Mouse (Mus musculus) thymus, adult 2 months (tissue): ENCODE measurements around the gene Zfp354c. TPM values are rescaled to one million over a fixed set of nuclear protein-coding genes. Genes with fewer than 3 reads are reported as not detected.

Experiments
- DNase-seq: peaks from one replicate; pipeline ENCODE4 v3.0.0; 2021
- H3K27ac ChIP-seq: fragments of 200-500 bp; 2 replicates; pipeline ENCODE4 v1.5.1; 2012; ENCODE audit warnings: low read length, control low read depth; ENCODE audit not compliant: control insufficient read depth, insufficient read depth
- H3K27me3 ChIP-seq: fragments of 200-500 bp; 2 replicates; pipeline ENCODE4 v1.6.1; 2012; ENCODE audit warnings: mild to moderate bottlenecking, low read length, moderate library complexity, mixed read lengths; ENCODE audit not compliant: control insufficient read depth, insufficient read depth
- H3K36me3 ChIP-seq: fragments of 200-500 bp; 2 replicates; pipeline ENCODE4 v1.6.1; 2012; ENCODE audit warnings: mild to moderate bottlenecking, low read length, moderate library complexity; ENCODE audit not compliant: control insufficient read depth, insufficient read depth
- H3K4me1 ChIP-seq: fragments of 200-500 bp; replicated peaks from 2 replicates; pipeline ENCODE4 v1.6.1; 2012; ENCODE audit warnings: low read length; ENCODE audit not compliant: control insufficient read depth, insufficient read depth
- H3K4me3 ChIP-seq: fragments of 200-500 bp; 2 replicates; pipeline ENCODE4 v1.5.1; 2012; ENCODE audit warnings: mild to moderate bottlenecking, low read length, control low read depth, moderate library complexity; ENCODE audit not compliant: control insufficient read depth, insufficient read depth
- CTCF ChIP-seq: fragments of 200-500 bp; IDR thresholded peaks from 2 replicates; pipeline ENCODE4 v1.5.1; 2012; ENCODE audit warnings: mild to moderate bottlenecking, control low read depth, low read length, moderate library complexity, borderline replicate concordance; ENCODE audit not compliant: control insufficient read depth, poor library complexity, insufficient read depth; ENCODE audit errors: extremely low read depth
- POLR2A ChIP-seq: fragments of 200-500 bp; IDR thresholded peaks from 2 replicates; pipeline ENCODE4 v1.6.1; 2012; ENCODE audit warnings: mild to moderate bottlenecking, low read length, control low read depth, moderate library complexity; ENCODE audit not compliant: control insufficient read depth, poor library complexity, insufficient read depth; ENCODE audit errors: extremely low read depth
- WGBS: fragments of 180-500 bp; shearing (Covaris S2); methylation state at CpG from one replicate; pipeline ENCODE4 v1.1.7; 2018; 5-methylcytosine and 5-hydroxymethylcytosine counted together
- polyA plus RNA-seq: library from polyadenylated mRNA; depleted of rRNA; stranded (reverse); fragments of >200 nt; gene quantifications from 2 replicates; pipeline ENCODE4 v1.2.3, GENCODE M21; 2012; rRNA removed

The Zfp354c gene
- polyA plus RNA-seq, 1 experiment: 5.1 TPM

DNA sequence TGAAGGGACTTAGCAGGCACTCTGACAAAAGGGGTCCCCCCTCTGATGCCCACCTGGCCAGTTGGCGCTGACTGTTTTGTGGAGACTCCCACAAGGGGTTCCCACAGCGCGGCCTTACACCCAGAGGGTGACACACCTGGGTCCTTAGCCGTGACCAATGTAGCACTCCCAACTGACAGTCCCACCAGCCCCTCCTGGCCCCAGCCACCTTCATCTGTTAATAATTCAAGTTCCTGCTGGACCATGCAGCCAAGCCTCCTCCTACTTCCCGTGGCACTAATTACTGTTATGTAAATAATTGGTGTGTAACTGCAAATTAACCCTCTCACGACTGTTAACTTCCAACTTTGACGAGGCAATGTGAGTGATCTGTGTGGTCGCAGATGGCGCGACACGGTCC lies 29.9 kb downstream of the Zfp354c start:
- DNase-seq: no peak
- Histone ChIP-seq H3K36me3 (no peaks in the 10 kb centered on the region), H3K27me3 (no peaks in the 10 kb centered on the region; the same call in 1 of the 2 replicates), H3K4me1 (no peaks in the 10 kb centered on the region), H3K4me3 (no peak overlapping the region), H3K27ac (no peak overlapping the region)
- 84% methylated on average over 11 of the region's 11 CpGs for WGBS
- TF ChIP-seq CTCF (no peak), POLR2A (no peak)

DNA sequence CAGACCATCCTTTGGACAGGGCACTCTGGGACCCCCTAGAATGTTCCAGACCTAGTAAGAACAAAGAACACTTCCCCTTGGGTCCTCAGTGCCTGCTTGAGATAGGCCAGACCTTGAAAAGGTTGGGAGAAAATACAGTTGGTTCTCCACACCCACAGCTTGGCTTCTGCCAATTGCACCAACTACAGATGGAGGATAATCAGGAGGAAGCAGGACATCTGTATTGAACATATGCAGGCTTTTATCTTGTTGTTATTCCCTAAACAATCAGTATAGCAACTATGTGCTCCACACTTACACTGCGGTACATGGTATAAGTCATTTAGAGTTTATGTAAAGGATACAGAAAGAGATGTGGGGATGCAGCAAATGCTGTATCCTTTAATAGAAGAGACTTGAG lies 56.5 kb downstream of the Zfp354c start:
- H3K4me1 ChIP-seq: no peaks in the 10 kb centered on the region
- WGBS: 100% methylated on average over 1 of the region's 1 CpGs
- no peaks in the 10 kb centered on the region for H3K36me3 ChIP-seq
- no peak for DNase-seq
- H3K27me3 ChIP-seq: no peaks in the 10 kb centered on the region
- H3K4me3 ChIP-seq: no peak overlapping the region
- no peak for TF ChIP-seq CTCF
- TF ChIP-seq POLR2A: no peak
- no peak overlapping the region for H3K27ac ChIP-seq

DNA sequence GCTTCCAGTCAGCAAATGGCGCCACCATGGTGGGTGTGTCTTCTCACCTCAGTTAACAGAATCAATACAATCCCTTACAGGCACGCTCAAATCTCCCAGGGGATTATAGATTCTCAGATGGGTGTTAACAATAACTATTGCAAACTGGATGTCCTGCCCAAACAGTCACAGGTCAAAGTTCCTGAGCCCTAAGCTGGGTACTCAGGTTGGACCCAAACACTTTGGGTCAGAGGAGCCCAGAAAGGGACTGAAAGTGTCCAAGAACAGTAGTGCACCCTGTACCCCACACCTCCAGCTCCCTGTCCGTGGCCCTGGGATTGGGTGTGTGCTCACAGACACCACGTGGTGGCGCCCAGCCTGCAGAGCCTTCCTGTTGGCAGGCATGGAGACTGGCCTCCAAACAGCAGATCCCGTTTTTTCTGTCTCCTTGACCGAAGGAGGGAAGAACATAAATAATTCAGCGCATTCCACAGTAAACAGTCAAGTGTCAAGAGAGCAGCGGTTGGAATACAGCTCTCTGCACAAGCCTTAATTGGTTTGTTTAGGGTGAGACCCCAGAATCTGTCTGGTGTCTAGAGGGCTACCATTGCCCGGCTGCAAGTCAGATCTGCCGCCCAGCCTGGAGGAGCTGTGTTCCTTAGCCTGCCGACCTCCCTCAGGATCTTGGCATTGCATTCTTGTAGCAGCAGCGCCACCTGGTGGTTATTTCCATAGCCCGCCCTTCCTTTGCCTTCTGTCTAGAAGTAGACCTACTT lies 58.4 kb downstream of the Zfp354c start:
- Histone ChIP-seq H3K4me1 (no peaks in the 10 kb centered on the region), H3K36me3 (no peaks in the 10 kb centered on the region), H3K4me3 (no peak overlapping the region), H3K27me3 (no peaks in the 10 kb centered on the region), H3K27ac (no peak overlapping the region)
- DNase-seq: peak; percentile 79
- 23% methylated on average over 14 of the region's 14 CpGs for WGBS
- TF ChIP-seq CTCF (peak; percentile 76), POLR2A (no peak)

DNA sequence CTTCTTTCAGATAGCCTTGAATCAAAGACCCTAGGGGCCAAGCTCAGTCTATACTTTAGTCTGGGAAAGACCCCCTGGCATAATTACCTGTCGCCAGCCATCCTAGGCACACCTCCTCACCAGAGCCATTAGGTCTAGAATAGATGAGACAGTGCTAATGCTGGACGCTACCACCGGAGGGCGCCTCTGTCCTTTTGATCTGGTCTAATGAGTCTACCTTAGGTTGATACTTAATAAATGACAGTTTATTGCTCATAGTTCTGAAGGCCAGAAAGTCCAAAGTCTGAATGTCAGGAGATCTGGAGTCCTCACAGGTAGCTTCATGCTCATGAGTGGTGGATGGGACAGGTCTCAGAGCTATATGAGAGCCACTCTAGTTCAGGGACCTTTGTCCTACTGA lies 60.5 kb downstream of the Zfp354c start:
- 23% methylated on average over 4 of the region's 4 CpGs for WGBS
- peak; percentile 53 for DNase-seq

DNA sequence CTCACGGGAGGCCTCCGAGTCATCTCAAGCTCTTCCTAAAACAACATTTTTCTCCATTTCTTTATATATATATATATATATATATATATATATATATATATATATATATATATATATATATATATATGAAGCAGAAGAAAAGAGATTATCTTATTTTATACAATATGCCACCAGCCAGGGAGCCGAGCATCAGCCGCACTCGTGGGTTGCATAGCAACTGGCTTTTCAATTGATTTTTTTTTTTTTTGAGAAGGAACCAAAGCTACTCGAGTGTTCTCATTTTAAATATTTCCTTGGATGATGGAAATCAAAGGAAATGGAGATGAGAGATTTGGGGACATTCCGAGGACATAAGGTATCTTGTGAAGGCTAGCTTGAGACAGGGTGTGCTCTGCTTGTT lies 61.1 kb downstream of the Zfp354c start:
- Histone ChIP-seq H3K36me3 (no peaks in the 10 kb centered on the region), H3K4me3 (no peak overlapping the region), H3K27ac (no peak overlapping the region), H3K27me3 (no peaks in the 10 kb centered on the region), H3K4me1 (no peaks in the 10 kb centered on the region)
- no peak for DNase-seq
- TF ChIP-seq CTCF (no peak), POLR2A (no peak)
- WGBS: 89% methylated on average over 7 of the region's 7 CpGs

More for the DNA sequence above, 60.5 kb downstream of the Zfp354c start:
- Histone ChIP-seq H3K27me3 (no peaks in the 10 kb centered on the region), H3K4me3 (no peak overlapping the region), H3K4me1 (no peaks in the 10 kb centered on the region), H3K27ac (no peak overlapping the region), H3K36me3 (no peaks in the 10 kb centered on the region)
- TF ChIP-seq CTCF: no peak
- no peak for TF ChIP-seq POLR2A

Other genes with a start within 250 kb of the Zfp354c start
- gene Adamts2, start 225.6 kb downstream of the Zfp354c start, polyA plus RNA-seq: 4.9 and 5.5 TPM in 2 replicates
- gene Zfp879, start 13.8 kb upstream of the Zfp354c start, polyA plus RNA-seq: 0.34 and 0.37 TPM in 2 replicates
- gene Grm6, start 23.0 kb upstream of the Zfp354c start, polyA plus RNA-seq: 2.3 and 2.9 TPM in 2 replicates
- not detected in 2 replicates for gene Zfp454, start 59.9 kb upstream of the Zfp354c start, polyA plus RNA-seq
- gene Zfp2, start 88.4 kb upstream of the Zfp354c start, polyA plus RNA-seq: 0.59 TPM in 2 replicates
- gene Zfp354b, start 103.9 kb upstream of the Zfp354c start, polyA plus RNA-seq: 0.04 and 0.09 TPM in 2 replicates
- not detected in 2 replicates for gene 4933414I15Rik, start 116.0 kb upstream of the Zfp354c start, polyA plus RNA-seq
- gene Prop1, start 126.0 kb upstream of the Zfp354c start, polyA plus RNA-seq: not detected in 2 replicates
- not detected in 2 replicates for gene Olfr1378, start 138.8 kb upstream of the Zfp354c start, polyA plus RNA-seq
- 0.09 TPM in 1 of 2 replicates, not detected in the other for gene Olfr1377, start 154.2 kb upstream of the Zfp354c start, polyA plus RNA-seq
- gene Olfr51, start 175.9 kb upstream of the Zfp354c start, polyA plus RNA-seq: not detected in 2 replicates
- gene Olfr54, start 186.5 kb upstream of the Zfp354c start, polyA plus RNA-seq: not detected in 2 replicates
- gene Olfr1375, start 220.4 kb upstream of the Zfp354c start, polyA plus RNA-seq: not detected in 2 replicates
- gene Zfp354a, start 231.5 kb upstream of the Zfp354c start, polyA plus RNA-seq: 0.15 and 0.32 TPM in 2 replicates